Mouse (Mus musculus) brain, embryonic 14.5 days (tissue): ENCODE results near the gene Mpdu1.
A peak's percentile ranks its signal among the peaks of the same experiment; 100 is the strongest.

Experiments used
- CTCF ChIP-seq: fragments of 200-500 bp; IDR thresholded peaks from 2 replicates; pipeline ENCODE4 v1.5.1; 2012; ENCODE audit warnings: inconsistent platforms, mild to moderate bottlenecking, moderate library complexity, borderline replicate concordance; ENCODE audit not compliant: insufficient read depth, insufficient read length; ENCODE audit errors: extremely low read depth
- POLR2A ChIP-seq: fragments of 200-500 bp; IDR thresholded peaks from 2 replicates; pipeline ENCODE4 v1.6.1; 2012; ENCODE audit warnings: mild to moderate bottlenecking, inconsistent platforms, borderline replicate concordance; ENCODE audit not compliant: poor library complexity, insufficient read depth, insufficient read length, severe bottlenecking; ENCODE audit errors: extremely low read depth

DNA sequence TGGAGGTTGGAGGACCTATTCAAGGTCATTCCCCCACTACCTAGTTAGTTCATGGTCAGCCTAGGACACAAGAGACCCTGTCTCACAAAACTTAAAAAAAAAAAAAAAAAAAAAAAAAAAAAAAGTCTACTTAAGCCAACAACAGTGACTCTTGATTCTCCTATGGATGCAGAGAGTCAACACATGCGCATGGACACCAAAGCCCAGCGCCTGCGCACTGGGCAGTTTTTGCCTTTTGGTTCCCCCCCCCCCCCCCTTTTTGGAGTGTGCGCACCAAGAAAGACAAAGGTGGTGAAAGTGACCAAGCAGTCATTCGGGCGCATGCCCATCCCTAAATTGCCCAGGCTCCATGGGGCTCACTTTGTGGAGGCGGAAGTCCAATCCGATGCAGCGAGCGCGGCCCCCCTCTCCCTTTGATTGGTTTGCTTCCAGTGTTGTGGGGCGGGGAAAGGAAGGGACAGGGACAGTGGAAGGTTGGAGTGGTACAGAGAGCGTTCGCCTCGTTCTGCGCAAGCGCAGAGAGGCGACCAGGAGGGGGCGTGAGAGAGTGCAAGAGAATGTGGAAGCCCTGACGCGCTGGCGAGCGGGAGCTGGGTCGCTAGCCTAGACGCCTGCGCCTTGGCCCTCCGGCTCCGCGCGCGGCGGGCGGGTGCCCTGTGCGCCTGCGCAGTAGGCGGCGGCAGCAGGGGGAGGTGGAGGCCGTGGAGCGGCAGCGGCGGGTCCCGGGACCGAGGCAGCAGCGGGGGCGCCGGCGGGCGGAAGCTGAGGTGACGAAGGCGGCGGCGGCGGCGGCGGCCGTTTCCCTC is 30.0 kb downstream of the Mpdu1 start, which contains the start of gene Fxr2:
- peak; percentile 94 for TF ChIP-seq POLR2A
- TF ChIP-seq CTCF: peak; percentile 81
